Mouse (Mus musculus) regulatory T cell (primary cell): ENCODE measurements at regions not wholly inside any gene's neighbourhood (a gene's known extent, or its start where the extent isn't known, plus 50 kb on each side); places are given as distances from the start of the nearest gene placed in this dataset.

ENCODE experiments used
- in situ Hi-C: fragments of 300-600 bp; cut with MboI, MseI; formaldehyde crosslinking; loops from one replicate; pipeline ENCODE4 v1.15.1; 2025; ENCODE audit warnings: high pct_unique_total_duplicates

DNA sequence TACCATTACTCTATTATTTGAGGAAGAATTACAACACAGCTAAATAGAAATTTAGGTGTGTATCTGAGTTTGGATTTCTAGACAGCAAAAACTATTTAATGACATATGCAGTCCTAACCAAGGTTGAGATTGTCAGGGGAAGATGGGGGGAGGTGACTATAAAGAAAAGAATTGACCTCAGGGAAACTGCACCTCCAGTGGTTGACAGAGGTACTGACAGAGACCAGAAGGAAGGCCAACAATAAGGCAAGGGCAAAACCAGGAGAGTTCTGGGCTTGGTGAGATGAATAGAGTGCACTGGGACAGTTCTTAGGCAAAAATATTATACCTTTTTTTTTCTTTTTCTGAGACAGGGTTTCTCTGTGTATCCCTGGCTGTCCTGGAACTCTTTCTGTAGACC, 280.2 kb upstream of the Camk1g start:
- in situ Hi-C loops: no loop called here

DNA sequence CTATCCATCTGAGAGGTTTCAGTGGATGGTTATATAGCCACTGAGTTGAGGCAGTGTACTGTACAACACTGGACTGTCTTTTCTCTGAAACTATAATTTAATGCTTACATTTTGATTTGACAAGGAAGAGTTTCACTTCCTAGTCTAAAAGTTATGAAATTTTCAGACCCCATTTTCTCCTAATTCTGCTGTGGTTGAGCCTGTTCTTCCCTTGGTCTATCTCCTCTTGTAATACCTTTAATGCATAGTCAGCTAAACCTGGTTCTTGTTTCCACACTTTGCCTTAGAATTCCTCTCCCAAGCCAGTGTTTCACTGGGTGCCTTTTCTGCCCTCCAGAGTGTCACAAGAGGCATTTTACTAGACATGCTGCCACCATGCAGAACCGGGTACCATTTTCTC, 279.3 kb upstream of the Camk1g start:
- in situ Hi-C loops: no loop called here

- in situ Hi-C loops: no loop called here
Measured at GRCm38 (mm10) chr1:193647371-193648270, 277.5 kb upstream of the Camk1g start.

DNA sequence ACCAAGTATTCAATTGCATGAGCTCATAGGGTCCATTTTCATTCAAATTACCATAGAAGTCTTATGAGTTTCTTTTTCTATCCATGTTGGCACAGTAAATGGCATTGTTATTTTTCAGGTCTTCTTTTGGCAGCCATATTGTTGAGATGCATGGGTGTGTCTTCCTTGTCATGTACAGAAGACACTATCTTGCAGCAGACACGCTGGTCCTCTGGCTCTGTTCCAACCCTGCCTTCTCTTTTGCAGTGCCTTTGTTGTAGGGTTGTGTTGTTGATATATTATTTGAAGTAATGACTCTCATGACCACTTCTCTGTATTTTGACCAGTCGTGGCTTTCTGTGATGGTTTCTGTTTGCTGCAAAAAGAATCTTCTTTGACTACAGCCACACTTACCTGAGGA, 274.4 kb upstream of the Camk1g start:
- in situ Hi-C loops: no loop called here

DNA sequence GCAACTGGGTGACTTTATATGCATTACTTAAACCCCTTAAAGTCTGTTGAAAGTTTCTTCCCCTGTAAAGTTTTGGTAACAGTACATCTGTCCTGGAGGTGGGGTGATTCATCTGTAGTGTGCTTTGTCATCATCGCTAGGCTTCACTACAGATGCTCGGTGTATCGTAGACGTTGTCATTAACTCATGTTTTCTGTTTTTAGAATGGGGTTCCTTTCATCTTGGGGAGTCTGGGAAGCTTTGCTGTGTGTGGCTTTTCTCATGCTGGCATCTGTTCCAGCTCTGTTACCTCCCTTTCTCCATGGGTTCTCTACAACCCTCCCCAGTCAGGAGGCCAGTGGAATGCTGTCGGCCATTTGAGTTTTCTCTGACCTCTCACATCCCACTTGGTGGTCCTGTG, 266.4 kb upstream of the Camk1g start:
- in situ Hi-C loops: no loop called here

- in situ Hi-C loops: no loop called here
Measured at GRCm38 (mm10) chr1:193632115-193632514, 262.0 kb upstream of the Camk1g start.

- in situ Hi-C loops: no loop called here
Measured at GRCm38 (mm10) chr1:193629887-193630286, 259.8 kb upstream of the Camk1g start.

- in situ Hi-C loops: no loop called here
Measured at GRCm38 (mm10) chr1:193626924-193627849, 257.1 kb upstream of the Camk1g start.

DNA sequence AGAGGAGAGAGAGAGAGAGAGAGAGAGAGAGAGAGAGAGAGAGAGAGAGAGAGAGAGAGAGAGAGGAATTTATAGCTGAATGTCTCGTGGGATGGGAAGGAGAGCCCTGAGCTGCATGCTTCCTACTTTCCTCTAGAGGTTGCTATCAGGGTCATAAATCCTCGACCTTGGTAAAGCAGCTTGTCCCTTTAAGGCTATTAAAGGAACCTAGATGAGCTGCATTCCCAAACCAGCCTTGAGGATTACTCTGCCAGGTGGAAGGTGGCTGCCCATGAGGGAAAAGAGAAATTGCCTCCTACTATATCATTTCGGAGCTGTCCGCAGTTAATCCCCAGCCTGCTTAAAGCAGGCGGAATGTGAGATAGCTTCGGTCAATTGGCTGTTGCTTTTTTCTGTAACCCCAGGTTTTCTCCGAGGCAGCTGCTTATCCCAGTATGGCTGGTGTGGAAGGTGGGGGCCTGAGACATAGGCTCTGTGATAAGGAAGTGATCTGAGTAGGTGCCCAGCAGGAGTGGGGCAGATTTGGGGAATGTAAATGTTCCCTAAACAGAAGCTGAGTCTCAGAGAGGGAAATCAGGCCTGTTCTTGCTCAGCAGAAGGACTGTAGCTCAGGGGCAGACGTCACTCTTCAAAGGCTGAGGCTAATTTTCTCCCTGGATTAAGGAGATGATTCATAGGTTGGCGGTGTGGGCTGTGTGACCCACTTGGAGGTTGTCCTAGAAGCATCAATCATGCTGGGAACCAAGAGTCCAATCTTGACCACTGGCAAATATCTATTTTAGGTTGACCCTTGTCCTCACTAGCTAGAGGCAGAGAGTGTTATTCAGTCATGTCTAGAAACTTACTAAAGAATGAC, 255.2 kb upstream of the Camk1g start:
- in situ Hi-C loops: no loop called here

DNA sequence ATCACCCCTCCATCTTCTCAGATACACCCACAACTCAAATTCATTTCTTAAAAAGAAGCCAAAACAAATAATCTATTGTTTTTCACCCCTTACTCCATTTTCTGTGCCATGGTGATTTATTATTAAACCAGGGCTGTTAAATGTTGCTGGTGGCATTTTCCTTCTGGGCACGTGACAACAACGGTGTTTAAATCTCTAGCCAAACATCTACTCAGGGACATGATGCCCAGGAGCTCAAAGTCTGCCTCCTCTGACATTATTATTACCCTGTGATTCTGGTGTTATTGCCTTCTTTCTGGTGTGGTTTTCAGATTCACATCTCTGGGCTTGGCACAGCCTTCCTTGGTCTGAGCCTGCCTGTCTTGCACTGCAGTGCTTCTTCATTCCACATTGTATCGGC, 253.5 kb upstream of the Camk1g start:
- in situ Hi-C loops: no loop called here

DNA sequence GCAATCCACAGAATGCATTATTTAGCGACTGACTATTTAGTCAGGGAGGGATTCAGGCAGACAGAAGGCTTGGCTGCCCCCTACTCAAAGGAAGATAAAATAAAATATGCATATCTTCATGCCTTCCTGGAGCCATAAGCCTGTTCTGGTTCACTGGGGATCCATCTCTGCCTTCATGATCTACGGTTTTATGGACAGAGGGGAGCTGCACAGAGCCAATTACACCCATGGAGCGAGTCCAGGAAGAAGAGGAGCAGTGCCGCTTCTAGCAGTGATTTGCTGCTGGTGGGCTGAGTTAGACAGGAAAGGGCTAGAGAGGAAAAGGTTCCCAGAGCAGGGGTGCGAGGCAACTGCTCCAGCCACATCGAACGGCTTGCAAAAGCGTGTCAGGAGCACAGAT, 248.2 kb upstream of the Camk1g start:
- in situ Hi-C loops: no loop called here

DNA sequence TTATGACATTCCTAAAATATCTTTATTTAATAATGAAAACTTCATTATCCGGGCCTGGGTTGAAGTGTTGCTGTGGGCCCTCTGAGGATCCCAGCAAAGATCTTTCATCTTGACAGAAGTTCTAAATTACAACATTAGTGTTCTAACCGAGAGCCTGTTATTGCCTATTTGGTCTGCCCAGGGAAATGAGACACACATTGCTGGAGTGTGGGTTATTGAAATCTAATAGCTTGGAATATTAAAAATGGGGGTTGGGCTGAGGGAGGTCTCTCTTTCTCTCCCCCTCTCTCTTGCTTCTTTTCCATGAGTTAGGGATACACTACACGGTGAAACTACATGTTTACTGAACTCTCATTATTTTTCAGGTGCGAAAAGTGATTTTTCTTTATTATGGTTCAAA, 240.4 kb upstream of the Camk1g start:
- in situ Hi-C loops: no loop called here

DNA sequence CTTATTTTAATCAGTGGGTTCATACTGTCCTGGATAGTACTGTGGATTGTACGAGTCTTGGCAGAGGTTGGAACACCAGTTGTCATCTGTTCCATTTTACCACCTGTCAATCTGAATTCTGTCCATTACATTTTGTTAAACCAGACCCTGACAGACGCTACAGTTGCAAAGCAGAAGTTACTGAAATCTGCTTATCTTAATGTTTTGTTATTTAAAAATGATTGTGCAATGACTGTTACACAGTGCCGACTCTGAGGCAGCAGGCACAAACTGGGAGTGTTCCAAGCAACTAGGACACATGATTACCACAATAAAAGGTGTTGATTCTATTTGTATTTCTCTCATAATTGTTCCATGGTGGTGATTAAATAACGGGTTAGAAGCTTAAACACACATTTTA, 229.8 kb upstream of the Camk1g start:
- in situ Hi-C loops: loop anchor here (10.0 kb wide), 1 partner anchor 215 kb away; no protein-coding TSS in a partner anchor

DNA sequence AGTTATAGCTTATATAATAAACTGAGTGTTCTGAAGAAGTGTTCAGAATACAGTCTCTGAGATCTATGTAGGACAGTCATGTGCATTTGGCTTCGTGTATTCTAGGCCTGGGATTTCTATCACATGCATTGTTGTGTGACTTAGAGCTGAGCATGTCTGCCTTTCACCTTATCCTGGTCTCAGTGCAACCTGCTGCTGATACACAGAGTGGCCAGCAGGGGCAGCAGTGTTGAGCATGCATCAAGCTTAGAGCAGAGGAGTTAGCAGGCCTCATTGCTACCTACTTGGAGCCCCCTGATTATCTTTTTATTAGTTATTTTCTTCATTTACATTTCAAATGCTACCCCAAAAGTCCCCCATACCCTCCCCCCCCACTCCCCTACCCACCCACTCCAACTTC, 229.1 kb upstream of the Camk1g start:
- in situ Hi-C loops: loop anchor here (10.0 kb wide), 1 partner anchor 214 kb away; no protein-coding TSS in a partner anchor

DNA sequence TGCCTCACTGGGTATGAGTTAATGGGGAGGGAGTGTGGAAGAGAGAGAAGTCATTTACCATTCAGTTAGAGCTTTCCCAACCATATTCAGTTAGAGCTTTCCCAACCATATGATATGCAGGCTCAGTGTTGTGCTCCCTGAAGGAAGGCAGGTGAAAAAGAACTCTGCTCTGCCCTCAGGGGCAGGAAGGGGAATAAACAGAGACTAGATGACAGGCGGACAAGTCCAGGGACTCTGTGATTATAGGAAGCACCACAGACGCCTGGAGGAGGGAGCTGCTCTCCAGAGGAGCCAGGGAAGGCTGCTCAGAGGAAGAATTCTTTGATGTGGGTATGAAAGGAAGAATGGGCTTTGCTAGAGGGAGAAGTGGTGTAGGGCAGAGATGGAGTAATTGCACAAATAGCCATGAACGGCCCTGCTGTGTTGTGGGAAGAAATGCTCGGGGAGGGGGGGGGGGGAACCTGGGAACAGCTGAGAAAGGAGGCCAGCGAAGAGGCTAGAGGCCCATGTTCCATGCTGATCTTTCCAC, 220.3 kb upstream of the Camk1g start:
- in situ Hi-C loops: loop anchor here (10.0 kb wide), 1 partner anchor 206 kb away; no protein-coding TSS in a partner anchor

DNA sequence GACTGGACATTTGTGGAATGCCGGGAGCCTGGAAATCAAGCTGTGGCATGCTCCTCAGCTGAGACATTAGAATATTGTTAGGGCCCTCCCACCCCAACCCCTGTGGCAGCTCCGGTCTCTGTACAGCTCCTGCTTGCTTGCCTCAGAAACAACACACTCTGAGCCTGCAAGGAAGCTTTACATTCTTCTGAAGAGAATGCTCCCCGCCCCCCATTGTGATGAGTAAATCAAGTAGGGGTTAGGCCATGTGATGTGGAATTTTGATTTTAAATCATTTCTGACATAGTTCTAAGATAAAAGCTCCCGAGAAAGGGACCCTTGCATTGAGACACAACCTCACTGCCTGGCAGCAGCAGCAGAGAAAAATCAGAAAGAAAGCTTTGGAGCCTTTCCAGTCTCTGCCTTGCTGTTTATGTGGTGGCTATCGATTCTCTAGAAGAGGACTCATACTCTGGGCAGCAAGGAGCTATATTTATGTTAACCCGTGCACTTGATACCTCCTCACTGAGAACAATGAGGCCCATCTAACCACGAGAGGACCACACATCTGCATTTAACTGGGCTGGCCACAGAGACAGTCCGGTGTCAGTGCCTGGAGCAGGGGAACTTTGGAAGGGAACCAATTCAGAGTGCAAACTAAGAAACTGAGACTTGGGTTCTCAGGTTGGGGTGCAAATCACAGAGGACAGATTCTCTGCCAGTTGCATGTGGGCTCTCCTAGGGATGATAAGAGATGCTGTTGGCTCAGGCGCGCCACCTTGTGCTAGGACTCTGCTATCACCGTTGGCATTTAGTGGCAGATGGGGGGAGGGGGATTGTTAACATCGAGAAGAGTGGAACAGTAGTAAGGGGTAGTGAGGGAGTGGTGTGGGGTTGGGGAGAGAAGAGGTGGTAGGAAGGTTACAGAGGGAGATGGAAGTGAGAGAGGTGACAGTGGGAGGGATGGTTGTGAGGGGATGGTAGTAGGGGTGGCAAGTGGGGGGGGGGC, 218.7 kb upstream of the Camk1g start:
- in situ Hi-C loops: loop anchor here (10.0 kb wide), 1 partner anchor 134 kb away; no protein-coding TSS in a partner anchor

DNA sequence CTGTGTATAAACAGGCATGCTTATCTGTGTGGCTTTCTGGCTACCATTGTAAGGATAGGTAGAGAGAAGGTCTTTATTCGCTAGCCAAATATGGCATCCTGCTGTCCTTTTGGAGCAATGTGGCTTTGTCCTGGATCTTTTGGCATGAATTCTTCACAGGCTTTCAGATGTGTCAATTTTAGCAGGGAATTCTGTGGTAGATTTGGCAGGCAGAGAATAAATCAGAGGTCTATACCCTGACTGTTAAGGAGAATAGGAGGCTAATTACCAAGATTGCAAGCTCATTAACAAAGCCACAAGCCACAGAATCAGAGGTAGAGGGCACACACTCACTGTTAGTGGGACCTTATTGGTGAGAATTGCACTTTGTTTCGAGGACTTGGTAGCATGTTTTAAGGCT, 217.2 kb upstream of the Camk1g start:
- in situ Hi-C loops: loop anchor here (10.0 kb wide), 1 partner anchor 133 kb away; no protein-coding TSS in a partner anchor

DNA sequence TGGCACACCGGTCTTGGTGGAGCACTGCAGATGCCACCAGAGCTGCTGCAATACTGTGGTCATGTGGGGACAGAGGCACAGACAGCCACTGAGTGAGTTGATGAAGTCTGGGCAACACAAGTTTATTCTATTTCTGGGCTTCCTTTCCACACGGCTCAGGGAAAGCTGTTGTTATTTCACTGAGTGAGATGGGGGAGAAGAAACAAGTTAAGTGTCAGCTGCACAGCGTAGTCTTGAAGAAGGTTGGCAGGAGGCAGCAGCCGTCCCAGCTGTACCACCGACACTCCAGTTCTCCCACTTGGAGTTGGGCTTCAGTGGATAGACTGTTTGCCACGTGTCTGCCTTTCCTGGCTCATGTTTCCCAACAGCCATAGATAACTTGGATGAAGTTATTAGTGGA, 216.8 kb upstream of the Camk1g start:
- in situ Hi-C loops: loop anchor here (10.0 kb wide), 1 partner anchor 132 kb away; no protein-coding TSS in a partner anchor

DNA sequence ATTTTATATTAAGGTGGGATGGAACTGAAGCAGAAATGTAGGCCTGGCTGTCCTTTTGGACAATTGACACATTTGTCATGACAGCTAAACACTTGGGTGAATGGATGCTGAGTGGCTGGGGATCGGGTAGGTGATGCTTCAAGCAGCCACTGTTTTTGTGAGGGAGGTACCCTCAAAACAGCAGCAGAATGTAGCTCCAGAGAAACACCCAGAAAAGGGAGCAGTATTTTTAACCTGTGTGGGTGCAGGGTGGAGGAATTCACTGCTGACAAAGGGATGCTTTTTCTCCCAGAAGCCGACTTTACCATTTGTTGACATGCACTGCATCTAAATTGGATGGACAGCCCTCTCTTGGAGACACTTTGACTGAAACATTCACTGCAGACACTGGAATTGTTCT, 213.7 kb upstream of the Camk1g start:
- in situ Hi-C loops: loop anchor here (10.0 kb wide), 1 partner anchor 129 kb away; no protein-coding TSS in a partner anchor

- in situ Hi-C loops: loop anchor here (10.0 kb wide), 1 partner anchor 126 kb away; no protein-coding TSS in a partner anchor
Measured at GRCm38 (mm10) chr1:193580393-193580792, 210.3 kb upstream of the Camk1g start.
